8 mouse cellular contexts compared by ENCODE assay signal in the genomic region with DNA sequence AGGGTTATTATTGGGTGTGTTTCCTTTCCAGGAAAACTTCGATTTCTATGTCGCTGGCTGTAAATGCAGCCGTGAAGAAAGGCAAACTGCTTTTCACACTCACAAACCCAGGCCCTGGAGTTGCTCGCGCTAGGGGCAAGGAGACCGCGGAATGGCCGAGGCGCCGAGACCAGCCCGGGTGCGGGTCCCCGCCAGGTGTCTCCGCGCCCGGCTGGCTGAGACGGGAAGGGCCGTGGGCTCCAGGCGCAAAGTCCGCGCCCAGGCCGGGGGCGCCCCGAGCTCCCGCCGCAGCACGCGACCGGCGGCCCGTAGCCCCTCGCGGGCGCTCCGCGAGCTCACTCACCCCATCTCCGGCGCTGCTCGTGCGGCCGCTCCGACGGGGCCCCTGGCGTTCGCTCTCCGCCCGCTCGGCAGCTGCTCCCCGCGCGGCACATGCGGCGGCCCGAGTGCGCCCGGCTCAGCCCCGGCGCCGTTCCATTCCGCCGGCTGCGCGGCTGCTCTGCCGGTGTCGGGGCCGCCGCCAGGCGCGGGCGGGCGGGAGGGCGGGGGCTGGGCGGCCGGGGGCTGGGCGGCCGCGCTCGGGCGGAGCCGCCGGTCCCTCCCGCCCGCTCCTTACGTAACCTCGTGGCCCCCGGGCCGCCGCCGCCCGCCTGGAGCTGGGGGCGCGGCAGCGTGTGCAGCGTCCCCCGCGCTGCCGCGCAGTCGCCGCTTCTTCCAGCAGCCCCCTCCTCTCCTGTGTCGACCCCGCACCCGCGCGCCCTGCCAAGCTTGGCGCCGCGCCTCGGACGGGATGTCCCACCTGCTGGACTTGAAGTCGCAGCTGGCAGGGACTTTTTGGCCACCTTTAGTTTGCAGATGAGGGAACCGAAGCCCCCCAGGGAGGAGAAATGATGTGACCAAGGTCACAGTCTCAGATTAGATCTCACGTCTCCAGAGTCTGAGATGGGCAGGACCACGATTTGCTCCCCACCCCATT. TPM values are rescaled to one million over a fixed set of nuclear protein-coding genes. Genes with fewer than 3 reads are reported as not detected.
DNase-seq lines count a peak whose midpoint lies in the region; ATAC-seq and TF ChIP-seq lines count a peak whose summit lies in the region.

No protein-coding gene starts in this region.

- H3K4me3 ChIP-seq in kidney, adult 2 months (ENCODE audit: insufficient read depth, low read depth, low read length): peak overlapping the region; percentile 41
- H3K4me3 ChIP-seq in stomach, embryonic 14.5 days (ENCODE audit: low read depth, low read length): peak overlapping the region; percentile 51

- H3K4me1 ChIP-seq in kidney, adult 2 months (ENCODE audit: control insufficient read depth, insufficient read depth, low read length): no peaks in the 10 kb centered on the region
- peaks cover 6% of the 10 kb centered on the region; the same call in 1 of the 2 replicates for H3K4me1 ChIP-seq in stomach, embryonic 14.5 days (ENCODE audit: control insufficient read depth, insufficient read depth, low read length)

- peak overlapping the region; percentile 90 for H3K4me2 ChIP-seq in stomach, embryonic 14.5 days (replicated peaks; ENCODE audit: low read depth, low read length)

- 1% methylated on average over 107 of the region's 114 CpGs for WGBS in kidney, adult 2 months
- WGBS in stomach, embryonic 14.5 days: 1% methylated on average over 102 of the region's 114 CpGs

- no peaks in the 10 kb centered on the region for H3K27me3 ChIP-seq in kidney, adult 2 months (replicated peaks; ENCODE audit: control insufficient read depth, insufficient read depth, low read length)
- H3K27me3 ChIP-seq in stomach, embryonic 14.5 days (ENCODE audit: control insufficient read depth, insufficient read depth, low read length): 0 out of 2 replicates have a peak, but pooled peaks cover 2% of the 10 kb centered on the region

- peaks cover 4% of the 10 kb centered on the region; the same call in 1 of the 2 replicates for H3K9me3 ChIP-seq in stomach, embryonic 14.5 days (ENCODE audit: control insufficient read depth, low read depth, low read length)

- no peak overlapping the region for H3K27ac ChIP-seq in kidney, adult 2 months (ENCODE audit: insufficient read depth, low read depth, low read length)
- peak overlapping the region; percentile 58; the same call in 1 of the 2 replicates for H3K27ac ChIP-seq in stomach, embryonic 14.5 days (ENCODE audit: low read length)

- peak; percentile 70 for ATAC-seq in granulocyte monocyte progenitor cell, adult 5-6 weeks (replicated peaks; ENCODE audit: poor library complexity, severe bottlenecking)
- peak; percentile 69 for ATAC-seq in stomach, embryonic 14.5 days (ENCODE audit: insufficient number of reproducible peaks, insufficient read depth, low FRiP score, low read depth)

- DNase-seq in spleen, postnatal 4 days (ENCODE audit: low spot score in 2 of 2): peak; percentile 17 to 68
- DNase-seq in spleen, postnatal 36 days (ENCODE audit: low spot score in 2 of 2): no peak
- peak; percentile 85 to 86 for DNase-seq in cerebellum, postnatal 10 days
- DNase-seq in kidney, adult 2 months: peak; percentile 12
- peak; percentile 6 for DNase-seq in lung, postnatal 10 days
- no peak for DNase-seq in spleen, adult 12 weeks (ENCODE audit: low spot score)

- H3K36me3 ChIP-seq in kidney, adult 2 months (ENCODE audit: control insufficient read depth, insufficient read depth, low read length): no peaks in the 10 kb centered on the region
- H3K36me3 ChIP-seq in stomach, embryonic 14.5 days (ENCODE audit: control insufficient read depth, insufficient read depth, low read length): no peaks in the 10 kb centered on the region

- TF ChIP-seq POLR2A in kidney, adult 2 months (IDR thresholded peaks at IDR 0.05; ENCODE audit: low read depth, low read length): no peak

- H3K9ac ChIP-seq in stomach, embryonic 14.5 days (replicated peaks; ENCODE audit: low read depth, low read length): peak overlapping the region; percentile 58

- TF ChIP-seq CTCF in kidney, adult 2 months (conservative IDR thresholded peaks at IDR 0.05; ENCODE audit: insufficient read depth, insufficient read length, low read depth, low read length): no peak

RNA-seq across cellular contexts. Expression of a gene that starts 0.6 kb away (rescaled TPM):
- 0.11 and 0.39 TPM in 2 replicates for total RNA-seq in granulocyte monocyte progenitor cell, adult 5-6 weeks (2014; fragmentation: Nextera tagmentation)
- total RNA-seq in granulocyte monocyte progenitor cell, adult 5-6 weeks (2017): 1.5 and 5.2 TPM in 2 replicates
- 0.96 and 1.1 TPM in 2 replicates for polyA plus RNA-seq in kidney, adult 2 months (2012; rRNA removed)
- 19.5 and 21.9 TPM in 2 replicates for polyA plus RNA-seq in stomach, embryonic 14.5 days (2014; fragmentation: Nextera tagmentation; extraction: Ambion mirVana)

RNA-seq across cellular contexts. Expression of a gene that starts 56.0 kb away (rescaled TPM):
- 63.3 and 65.3 TPM in 2 replicates for total RNA-seq in granulocyte monocyte progenitor cell, adult 5-6 weeks (2014; fragmentation: Nextera tagmentation)
- total RNA-seq in granulocyte monocyte progenitor cell, adult 5-6 weeks (2017): 88.6 and 89.8 TPM in 2 replicates
- polyA plus RNA-seq in kidney, adult 2 months (2012; rRNA removed): 14.7 and 23.8 TPM in 2 replicates
- polyA plus RNA-seq in stomach, embryonic 14.5 days (2014; fragmentation: Nextera tagmentation; extraction: Ambion mirVana): 131 and 134 TPM in 2 replicates

Comparison
In these comparisons a context has a peak if more than half of its experiments do, and no peak if none do; other contexts are left out.
1. DNase-seq: peak in spleen, postnatal 4 days (2 of 2), cerebellum, postnatal 10 days (2 of 2), kidney, adult 2 months (single experiment) and lung, postnatal 10 days (single experiment); none in spleen, postnatal 36 days (0 of 2) and spleen, adult 12 weeks (single experiment).